Mouse (Mus musculus): Measurements from ENCODE around the gene Usp34.
"Not testable (repeated sequence)": the region's sequence is repeated elsewhere in the genome, so short reads cannot be mapped to it uniquely, and the experiment has no call there.

Gene Usp34

DNA sequence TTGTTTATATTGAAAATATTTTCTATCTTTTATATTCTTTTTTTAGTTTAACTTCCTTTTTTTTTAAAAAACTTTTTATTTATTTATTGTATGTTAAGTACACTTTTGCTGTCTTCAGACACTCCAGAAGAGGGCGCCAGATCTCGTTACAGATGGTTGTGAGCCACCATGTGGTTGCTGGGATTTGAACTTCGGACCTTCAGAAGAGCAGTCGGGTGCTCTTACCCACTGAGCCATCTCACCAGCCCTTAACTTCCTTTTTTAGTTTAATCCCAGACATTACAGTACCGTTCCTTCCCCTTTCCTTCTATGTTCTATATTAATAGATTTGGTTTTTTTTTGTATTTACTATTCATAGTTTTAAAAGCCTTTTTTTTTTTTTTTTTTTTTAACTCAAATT, 50.5 kb downstream of the Usp34 start:
- DNase-seq (ENCODE audit: low spot score in 2 of 2): not testable (repeated sequence)

DNA sequence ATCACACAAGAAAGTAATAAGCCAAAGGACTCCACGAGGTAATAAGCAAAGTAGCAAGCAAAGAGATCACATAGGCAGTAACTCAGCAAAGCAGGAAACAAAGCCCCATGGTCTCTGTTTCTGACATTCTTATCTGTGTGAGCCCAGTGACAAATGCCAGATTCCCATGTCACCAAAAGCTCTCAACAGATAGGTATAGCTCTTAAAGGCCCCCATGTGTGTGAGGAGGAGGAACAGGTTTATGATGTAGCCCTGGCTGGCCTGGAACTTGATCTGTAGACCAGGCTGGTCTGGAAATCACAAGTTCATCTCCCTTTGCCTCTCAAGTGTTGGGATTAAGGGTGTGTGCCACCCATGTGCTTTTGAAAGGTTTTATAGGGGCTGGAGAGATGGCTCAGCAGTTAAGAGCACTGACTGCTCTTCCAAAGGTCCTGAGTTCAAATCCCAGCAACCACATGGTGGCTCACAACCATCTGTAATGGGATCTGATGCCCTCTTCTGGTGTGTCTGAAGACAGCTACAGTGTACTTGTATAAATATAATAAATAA, 53.1 kb downstream of the Usp34 start:
- not testable (repeated sequence) for DNase-seq (ENCODE audit: low spot score in 2 of 2)

DNA sequence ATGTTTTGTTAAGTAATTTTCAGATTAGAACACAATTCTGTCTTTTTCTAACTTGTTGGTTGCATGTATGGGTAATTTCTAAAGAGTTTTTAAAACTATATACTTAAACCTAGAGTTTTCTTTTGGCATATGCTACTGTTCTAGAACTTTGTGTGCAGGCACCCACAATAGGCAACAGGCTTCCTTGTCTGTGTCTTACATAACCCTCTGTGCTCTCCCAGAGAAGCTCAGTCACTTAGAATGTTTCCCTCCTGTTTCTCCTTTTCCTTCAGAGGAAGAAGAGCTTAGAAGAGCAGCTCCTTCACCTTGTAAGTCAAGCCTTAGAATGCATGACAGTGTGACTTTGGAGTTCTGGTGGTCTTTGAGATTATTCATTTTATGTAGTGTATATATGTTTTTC, 55.6 kb downstream of the Usp34 start:
- peak in 1 of 2 experiments; percentile 9 for DNase-seq (ENCODE audit: low spot score in 2 of 2)

DNA sequence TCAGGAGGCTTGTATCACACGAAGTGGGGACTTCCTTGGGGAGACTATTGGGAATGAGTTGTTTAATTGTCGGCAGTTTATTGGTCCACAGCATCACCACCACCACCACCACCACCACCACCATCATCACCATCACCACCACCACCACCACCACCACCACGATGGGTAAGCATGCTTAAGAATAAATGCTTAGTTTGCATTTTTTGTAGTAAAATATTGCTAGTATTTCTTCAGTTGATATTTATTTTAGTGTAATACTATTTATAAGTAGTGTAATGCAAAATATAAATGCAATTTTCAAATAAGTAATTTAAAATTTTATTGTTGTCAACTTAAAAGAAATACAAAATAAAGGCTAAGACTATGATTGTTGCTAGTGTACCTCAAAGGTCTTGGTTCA, 57.7 kb downstream of the Usp34 start:
- DNase-seq (ENCODE audit: low spot score in 2 of 2): no peak

DNA sequence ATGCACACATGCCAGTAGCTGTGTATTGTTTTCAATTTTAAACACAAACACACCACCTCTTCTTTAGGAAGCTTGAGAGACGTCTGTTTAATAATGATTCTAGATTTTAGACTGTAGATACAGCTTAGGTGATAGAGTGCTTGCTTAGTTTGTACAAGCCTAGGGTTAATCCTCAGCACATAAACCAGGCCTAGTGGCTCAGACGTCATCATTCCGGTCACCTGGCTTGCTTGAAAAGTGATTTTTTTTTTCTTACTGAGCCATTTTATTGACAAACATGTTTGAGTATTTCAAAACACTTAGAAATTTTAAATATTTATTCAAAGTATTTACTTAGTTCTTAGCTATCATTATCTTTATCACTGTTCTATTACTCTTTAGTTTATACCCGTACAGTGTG, 65.3 kb downstream of the Usp34 start:
- no peak for DNase-seq (ENCODE audit: low spot score in 2 of 2)

DNA sequence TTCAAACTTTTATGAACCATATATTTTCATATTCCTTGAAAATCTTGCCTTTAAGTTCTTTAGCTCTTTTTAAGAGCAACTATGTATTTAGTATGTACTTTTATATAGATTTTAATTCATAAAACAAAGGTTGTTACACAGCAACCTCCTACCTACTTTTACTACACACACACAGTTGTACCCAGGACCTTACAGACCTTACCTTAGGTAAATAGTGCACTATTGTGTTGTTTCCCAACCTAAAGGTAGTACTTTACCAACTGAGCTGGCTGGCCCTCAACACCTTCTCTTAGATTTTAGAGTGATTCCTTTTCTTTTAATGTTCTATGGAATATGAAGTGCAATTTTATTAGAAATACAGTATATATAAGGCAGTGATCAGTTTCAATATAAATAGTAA, 65.8 kb downstream of the Usp34 start:
- DNase-seq (ENCODE audit: low spot score in 2 of 2): no peak

DNA sequence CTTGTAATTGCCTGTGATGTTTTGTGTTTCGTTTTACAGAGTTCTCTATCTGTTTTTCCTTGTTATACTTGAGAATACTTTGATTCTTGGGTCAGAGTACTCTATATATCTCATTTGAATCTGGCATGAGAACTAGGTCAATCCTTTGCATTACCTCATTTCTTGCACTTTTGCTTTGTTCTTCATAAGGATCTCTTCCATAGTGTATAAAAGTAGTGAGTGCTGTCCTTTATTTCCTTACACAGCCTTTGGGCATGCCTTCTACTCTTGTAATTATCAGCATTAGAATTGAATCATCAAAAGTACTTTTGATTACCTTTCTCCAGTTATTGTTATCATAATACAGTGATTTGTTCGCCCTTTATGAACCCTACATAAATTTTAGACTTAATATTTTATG, 73.4 kb downstream of the Usp34 start:
- no peak for DNase-seq (ENCODE audit: low spot score in 2 of 2)

DNA sequence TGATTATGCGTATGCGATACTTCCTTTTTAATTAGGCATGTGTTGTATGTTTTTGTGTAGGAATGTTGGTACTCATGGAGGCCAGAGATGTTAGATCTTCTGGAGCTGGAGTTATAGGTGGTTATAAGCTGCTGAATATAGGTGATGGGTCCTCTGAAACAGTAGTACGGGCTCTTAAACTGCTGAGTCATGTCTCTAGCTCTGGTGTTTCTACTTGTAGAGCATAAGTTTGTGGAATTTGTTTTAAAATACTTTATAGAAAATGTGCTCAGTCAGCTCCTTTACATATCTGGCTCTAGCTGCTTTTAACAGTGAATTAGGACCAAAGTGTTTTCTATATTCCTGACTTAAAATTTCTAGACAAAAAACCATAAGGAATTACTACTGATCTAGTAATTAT, 73.9 kb downstream of the Usp34 start:
- no peak for DNase-seq (ENCODE audit: low spot score in 2 of 2)

DNA sequence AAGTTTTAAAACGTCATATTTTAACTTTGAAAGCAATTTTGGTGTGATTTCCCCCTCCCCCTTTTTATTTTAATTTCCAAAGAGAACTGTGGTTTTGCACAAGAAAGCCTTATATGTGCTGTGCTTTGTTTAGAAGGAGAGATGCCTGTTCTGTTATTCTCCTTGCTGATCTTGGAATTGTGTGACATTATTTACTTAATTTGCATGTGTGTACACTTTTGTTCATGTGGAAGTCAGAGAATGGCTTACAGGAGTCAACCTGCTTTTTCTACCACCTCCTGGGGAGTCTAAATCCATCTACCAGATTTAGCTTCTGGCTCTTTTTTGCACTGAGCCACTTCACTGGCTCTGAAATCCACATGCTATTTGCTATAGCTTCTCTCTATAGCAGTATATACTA, 76.1 kb downstream of the Usp34 start:
- no peak for DNase-seq (ENCODE audit: low spot score in 2 of 2)

DNA sequence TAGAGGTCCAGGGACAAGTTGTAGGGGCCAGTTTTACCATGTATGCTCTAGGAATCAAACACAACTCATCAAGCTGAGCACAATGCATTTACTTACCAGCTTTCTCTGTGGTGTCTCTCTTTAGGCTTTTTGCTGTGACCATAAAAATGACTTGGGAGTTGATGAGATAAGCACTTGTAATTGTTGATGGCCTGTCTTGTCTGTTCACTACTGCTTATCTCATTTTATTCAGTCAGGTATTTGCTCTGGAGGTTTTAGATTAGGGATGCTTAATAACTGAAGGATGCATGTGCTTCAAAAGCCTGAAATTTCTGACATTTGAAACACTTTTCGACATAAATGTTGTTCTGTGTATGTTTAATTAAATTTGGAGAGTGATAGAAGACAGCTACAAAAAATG, 83.0 kb downstream of the Usp34 start:
- no peak for DNase-seq (ENCODE audit: low spot score in 2 of 2)

DNA sequence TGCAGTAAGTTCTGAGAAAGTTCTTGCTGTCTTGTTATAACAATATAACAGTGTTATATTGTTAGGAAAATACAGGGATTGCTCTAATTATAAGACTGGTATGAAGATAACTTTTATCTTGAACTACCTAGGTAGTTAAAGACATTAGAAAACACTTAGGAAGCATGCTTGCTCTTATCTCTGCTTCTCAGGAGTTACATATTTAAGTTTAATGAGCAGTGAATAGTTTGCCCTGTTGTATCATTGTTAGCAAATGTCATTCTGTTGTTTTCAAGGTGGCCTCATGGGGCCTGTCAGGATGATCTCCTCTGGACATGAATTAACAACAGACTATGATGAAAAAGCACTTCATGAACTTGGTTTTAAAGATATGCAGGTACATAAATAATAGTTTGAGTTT, 85.9 kb downstream of the Usp34 start:
- DNase-seq (ENCODE audit: low spot score in 2 of 2): no peak

DNA sequence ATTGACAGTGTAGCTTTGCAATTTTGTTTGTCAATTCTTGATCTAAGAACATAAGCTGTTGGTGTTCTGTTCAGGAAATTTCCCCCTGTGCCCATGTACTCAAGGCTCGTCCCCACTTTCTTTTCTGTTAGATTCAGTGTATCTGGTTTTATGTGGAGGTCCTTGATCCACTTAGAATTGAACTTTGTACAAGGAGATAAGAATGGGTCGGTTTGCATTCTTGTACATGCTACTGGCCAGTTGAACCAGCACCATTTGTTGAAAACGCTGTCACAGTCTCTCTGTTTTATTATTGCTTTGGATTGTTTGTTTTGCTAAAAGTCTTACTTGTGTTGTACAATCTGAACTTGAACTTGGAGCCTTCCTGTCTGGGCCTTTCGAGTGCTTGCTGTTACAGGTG, 89.9 kb downstream of the Usp34 start:
- no peak for DNase-seq (ENCODE audit: low spot score in 2 of 2)

DNA sequence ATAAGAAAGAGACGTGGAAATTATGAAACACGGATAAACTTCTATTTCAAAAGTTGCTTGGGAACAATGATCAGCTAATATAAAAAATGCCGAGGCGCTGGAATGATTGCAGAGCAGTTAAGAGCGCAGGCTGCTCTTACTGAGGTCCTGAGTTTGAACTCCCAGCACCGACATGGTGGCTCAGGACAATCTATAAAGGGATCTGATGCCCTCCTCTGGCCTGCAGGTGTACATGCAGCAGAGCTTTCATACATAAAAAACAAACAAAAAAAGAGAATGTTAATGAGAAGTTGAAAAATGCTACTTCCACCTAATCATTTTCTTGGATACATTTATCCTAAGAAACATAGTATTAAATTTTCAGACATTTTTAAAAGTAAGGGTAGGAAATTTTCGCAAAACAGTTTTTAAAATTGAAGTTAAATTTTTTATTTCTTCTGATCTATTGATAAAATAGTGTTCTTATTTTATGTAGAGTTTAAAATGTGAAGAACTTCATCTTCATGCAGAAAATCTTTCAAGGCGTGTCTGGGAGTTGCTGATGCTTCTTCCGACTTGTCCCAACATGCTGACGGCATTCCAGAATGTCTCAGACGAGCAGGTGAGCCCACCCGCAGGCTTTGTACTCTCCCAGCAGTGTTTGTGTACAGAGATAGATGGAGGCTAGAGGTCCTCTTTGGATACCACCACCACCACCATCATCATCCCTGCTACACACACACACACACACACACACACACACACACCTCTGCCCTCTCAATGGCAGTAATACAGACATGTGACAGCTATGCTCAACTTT, 94.5 kb downstream of the Usp34 start:
- no peak for DNase-seq (ENCODE audit: low spot score in 2 of 2)

DNA sequence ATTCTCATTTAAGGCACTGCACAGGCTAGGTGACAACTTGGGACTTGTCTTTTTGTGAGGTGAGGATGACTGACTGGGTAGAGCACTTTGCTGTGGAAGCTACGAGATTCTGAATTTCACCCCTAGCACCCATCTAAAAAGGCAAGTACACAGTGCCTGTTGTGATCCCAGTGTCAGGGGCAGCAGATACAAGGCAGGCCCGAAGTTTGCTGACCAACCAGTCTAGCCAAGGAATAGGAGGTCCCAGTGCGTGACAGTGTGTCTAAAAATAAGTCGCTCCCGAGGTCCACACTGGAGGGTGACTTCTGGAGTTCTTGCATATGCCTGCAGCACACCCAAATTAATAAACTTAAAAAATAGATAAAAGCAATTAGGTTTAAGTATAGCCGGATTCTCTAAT, 121.6 kb downstream of the Usp34 start:
- no peak for DNase-seq (ENCODE audit: low spot score in 2 of 2)

DNA sequence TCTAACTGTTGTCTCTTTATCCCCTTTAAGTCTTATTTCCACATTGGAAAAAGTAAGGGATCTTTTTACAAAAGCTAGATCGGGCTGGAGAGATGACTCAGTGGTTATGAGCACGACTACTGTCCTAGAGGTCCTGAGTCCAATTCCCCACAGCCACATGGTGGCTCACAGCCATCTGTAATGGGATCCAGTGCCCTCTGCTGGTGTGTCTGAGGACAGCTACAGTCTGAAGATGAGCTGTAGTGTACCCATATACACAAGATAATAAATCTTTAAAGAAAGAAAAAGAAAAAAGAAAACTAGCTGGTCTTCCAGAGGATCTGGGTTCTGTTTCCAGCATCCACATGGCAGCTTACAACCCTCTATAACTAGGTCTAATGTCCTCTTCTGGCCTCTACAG, 123.3 kb downstream of the Usp34 start:
- DNase-seq (ENCODE audit: low spot score in 2 of 2): no peak

DNA sequence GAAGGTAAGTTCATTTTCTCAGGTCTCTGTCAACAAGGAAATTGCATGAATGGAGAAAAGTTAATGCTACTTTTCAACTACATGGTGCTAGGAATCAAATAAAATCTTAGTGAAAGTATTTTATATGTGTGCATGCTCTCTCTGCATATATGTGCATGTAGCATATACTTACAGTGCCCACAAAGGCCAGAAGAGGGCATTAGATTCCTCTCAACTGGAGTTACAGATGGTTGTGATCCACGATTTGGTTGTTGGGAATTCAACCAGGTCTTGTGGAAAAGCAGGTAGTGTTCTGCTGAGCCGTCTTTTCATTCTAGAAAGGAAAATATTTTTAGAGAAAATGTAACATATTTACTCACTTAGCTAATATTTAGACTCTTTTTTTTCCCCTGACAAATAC, 129.4 kb downstream of the Usp34 start:
- no peak for DNase-seq (ENCODE audit: low spot score in 2 of 2)

DNA sequence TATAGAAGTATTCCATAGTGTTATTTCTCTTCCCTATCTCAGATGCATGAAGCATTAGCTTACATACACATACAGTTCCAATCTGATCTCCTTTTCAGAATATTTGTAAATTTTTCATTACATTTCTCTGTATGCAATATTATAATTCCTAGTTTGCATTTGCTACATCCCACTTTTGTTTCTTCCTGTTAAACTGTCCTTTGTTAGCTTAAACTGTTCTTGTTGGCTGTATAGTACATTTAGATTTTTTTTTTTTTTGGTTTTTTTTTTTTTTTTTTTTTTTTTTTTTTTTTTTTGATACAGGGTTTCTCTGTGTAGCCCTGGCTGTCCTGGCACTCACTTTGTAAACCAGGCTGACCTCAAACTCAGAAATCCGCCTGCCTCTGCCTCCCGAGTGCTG, 159.2 kb downstream of the Usp34 start:
- not testable (repeated sequence) for DNase-seq (ENCODE audit: low spot score in 2 of 2)

DNA sequence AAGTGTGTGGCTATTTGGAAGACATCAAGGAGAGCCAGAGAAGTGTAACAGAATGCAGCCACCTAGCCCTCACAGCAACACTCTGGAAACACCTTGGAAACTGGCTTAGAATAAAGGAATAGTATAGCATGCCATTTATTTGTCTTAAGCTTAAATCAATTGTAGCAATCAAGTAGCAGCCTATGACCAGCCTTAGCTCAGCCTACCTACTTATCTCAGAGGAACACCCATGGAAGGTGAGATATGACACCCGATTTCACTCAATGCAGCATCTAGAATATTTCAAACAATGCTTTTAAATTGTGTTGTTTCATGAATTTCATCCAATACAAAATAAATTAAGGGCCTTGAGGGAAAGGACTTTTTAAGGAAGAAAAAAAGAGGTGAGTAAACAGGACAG, 183.3 kb downstream of the Usp34 start:
- no peak for DNase-seq (ENCODE audit: low spot score in 2 of 2)

DNA sequence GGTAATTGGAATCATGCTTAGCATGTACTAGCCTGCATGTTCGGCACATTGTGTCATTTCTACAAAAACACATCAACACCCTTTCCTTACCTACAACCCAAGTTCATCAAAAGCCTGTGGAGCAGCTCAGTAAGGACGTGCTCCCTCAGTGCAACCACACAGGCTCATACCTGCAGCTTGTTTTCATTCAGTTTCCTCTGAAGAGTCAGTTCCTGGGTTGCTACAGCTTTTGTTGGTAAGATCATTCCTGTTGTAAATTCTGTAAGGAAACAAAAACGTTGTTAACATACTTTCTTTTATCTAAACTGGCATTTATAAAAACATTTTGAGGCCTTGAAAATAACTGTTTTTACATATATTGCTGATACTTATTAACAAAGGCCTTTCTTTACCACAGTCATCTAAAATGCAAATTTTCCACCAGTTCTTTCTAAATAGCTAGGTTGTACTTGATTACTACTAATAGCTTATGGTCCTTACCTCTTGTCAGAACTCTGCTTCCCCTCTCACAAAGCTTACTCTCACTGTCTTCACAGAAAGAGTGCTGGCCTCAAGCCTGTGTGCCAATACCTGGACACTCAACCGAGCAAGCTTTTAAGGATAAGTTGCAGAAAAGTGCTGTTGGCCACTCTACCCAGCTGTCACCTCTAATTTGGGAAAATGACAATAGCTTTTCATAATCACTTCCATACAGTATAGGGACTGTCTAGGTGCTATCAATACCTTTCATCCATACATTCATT, 185.5 kb downstream of the Usp34 start:
- no peak for DNase-seq (ENCODE audit: low spot score in 2 of 2)

DNA sequence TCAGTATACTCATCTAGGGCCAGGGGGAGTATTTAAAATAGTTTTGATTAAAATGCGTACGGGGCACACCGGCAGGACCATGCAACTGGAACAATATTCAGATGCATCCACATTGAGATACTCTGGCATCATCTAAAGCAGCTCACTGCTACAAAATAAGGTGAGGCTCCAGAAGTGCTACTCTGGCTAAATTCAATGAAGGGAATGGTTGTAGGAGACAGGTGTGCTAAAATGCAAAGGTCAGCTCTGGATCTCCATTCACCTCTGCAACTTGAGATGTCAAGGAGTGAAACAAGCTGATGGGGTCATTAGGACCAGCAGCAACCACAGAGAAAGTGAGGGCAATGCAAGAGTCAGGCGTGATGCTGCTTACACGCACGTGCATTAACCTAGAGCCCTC, 188.5 kb downstream of the Usp34 start:
- no peak for DNase-seq (ENCODE audit: low spot score in 2 of 2)

DNA sequence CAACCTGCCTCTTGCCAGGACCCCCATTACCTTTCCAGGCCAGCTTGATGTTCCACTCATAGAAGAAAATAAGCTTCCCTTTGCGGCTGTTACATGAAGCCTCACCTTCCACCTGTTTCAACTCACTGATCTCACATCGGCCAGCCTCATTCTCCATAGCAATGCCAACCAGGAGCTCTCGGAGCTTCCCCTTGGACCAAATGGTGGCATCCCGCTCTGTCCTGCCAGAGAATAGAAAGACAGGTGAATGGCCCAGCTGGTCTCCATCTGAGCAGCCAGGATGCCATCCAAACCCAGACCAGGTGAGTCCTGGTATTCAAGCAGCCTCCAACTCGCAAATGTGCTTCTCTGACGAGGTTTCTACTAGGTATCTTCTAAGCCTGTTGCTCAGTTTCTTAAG, 190.0 kb downstream of the Usp34 start:
- no peak for DNase-seq (ENCODE audit: low spot score in 2 of 2)

DNA sequence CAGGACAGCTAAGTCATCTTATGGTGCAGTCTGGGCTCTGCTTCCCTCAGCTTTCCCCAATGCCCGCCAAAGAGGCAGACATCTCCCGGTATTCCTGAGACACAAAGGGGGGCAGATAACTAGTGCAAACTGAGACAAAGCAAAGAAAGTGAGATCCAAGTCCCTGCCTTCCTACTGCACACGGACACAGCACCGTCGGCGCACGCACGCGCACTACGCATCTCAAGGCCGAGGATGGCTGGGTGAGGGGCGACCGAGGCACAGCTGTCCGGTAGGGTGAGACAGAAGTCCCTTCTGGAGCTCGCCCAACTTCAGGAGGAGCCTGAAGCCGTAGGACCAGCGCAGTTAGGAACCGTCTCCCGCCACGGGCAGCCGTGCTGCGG, 190.6 kb downstream of the Usp34 start:
- DNase-seq (ENCODE audit: low spot score in 2 of 2): peak; percentile 52 to 54
